Mouse (Mus musculus): ENCODE measurements at regions not wholly inside any gene's neighbourhood (a gene's known extent, or its start where the extent isn't known, plus 50 kb on each side); places are given as distances from the start of the nearest gene placed in this dataset.
"Not testable (repeated sequence)": the region's sequence is repeated elsewhere in the genome, so short reads cannot be mapped to it uniquely, and the experiment has no call there.

DNA sequence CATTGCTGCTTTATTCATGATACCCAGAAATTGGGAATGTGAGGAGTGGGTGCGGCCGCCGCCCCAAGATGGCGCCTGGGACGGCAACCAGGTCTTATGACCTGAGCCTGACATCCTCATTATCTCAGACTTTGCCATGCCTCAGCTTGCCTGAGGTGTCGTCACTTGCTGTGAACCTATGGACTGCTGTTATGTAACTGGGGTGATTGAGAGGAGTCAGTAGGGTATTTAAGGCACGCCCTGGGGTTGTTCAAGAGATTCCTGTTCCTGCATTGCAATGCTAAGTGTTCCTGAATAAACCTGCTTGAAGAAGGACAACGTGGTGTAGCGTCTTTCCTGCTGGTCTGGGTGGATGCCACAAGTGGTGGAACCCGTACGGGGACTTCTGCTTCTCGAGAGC lies 211.4 kb upstream of the Pou3f2 start:
- Histone ChIP-seq H3K4me1 (ENCODE audit: control insufficient read depth in 2 of 2, insufficient read depth in 2 of 2, low read length in 2 of 2, poor library complexity in 1 of 2) (no peaks in the 10 kb centered on the region), H3K27ac (ENCODE audit: insufficient read depth, low read depth, low read length, poor library complexity, severe bottlenecking) (no peak overlapping the region), H3K4me3 (ENCODE audit: insufficient read depth in 1 of 2, low read depth in 1 of 2, low read length in 2 of 2, poor library complexity in 1 of 2, severe bottlenecking in 1 of 2) (no peak overlapping the region), H3K9me3 (ENCODE audit: control insufficient read depth, insufficient read depth, low read depth, low read length) (no peaks in the 10 kb centered on the region), H3K36me3 (ENCODE audit: control insufficient read depth, insufficient read depth, low read length, poor library complexity, severe bottlenecking) (no peaks in the 10 kb centered on the region), H3K9ac (ENCODE audit: insufficient read depth, low read depth, low read length, poor library complexity, severe bottlenecking) (no peak overlapping the region)
- in situ Hi-C loops (cut with MboI; ENCODE audit: low sequenced_read_pairs in 2 of 2, unreplicated experiment in 2 of 2) = no loop called here
- DNase-seq (ENCODE audit: low read depth, low spot score) = peak; percentile 3
- TF ChIP-seq MAFK (IDR thresholded peaks at IDR 0.05; ENCODE audit: insufficient read depth, low read depth, low read length) = no peak
- no peak for TF ChIP-seq CHD2 (IDR thresholded peaks at IDR 0.05; ENCODE audit: low read depth, low read length)
- no peak for TF ChIP-seq ZC3H11A (IDR thresholded peaks at IDR 0.05; ENCODE audit: borderline replicate concordance, low read depth, low read length)

DNA sequence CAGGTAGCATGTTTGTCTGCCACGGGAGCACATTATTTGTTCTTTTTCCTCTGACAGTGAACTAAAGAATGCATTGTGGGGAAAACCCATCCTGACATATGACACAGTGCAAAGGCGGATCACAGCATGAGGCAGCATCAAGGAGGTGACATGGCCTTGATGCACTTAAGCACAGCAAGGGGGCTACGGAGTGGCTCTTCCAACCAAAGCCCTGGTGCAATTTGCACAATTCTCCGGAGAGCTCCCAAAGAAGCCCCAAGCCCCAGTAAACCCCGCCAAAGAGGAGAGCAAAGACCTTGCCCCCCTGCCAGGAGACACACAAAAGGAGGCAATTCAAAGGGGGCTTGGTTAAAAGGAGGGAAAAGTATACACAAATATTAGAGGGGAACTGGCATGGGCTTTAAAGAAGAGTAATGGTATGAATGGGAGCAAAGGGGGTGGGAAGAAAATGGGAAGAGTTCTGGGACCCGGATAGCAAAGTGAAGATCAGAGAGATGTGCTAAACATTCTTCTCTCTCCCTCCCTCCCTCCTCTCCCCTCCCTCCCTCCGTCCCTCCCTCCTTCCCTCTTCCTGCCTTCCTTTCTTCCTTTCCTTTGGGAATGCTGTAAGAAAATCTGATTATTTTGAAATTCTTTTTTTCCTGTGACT lies 179.7 kb upstream of the Pou3f2 start:
- Histone ChIP-seq H3K9me3 (ENCODE audit: control insufficient read depth, insufficient read depth, low read depth, low read length) (no peaks in the 10 kb centered on the region), H3K36me3 (ENCODE audit: control insufficient read depth, insufficient read depth, low read length, poor library complexity, severe bottlenecking) (no peaks in the 10 kb centered on the region), H3K9ac (ENCODE audit: insufficient read depth, low read depth, low read length, poor library complexity, severe bottlenecking) (no peak overlapping the region), H3K4me1 (ENCODE audit: control insufficient read depth in 2 of 2, insufficient read depth in 2 of 2, low read length in 2 of 2, poor library complexity in 1 of 2) (peaks cover 0 to 2% of the 10 kb centered on the region in 2 experiments; a peak in 1 of 4 replicates), H3K4me3 (ENCODE audit: insufficient read depth in 1 of 2, low read depth in 1 of 2, low read length in 2 of 2, poor library complexity in 1 of 2, severe bottlenecking in 1 of 2) (no peak overlapping the region), H3K27ac (ENCODE audit: insufficient read depth, low read depth, low read length, poor library complexity, severe bottlenecking) (no peak overlapping the region)
- in situ Hi-C loops (cut with MboI; ENCODE audit: low sequenced_read_pairs in 2 of 2, unreplicated experiment in 2 of 2) = no loop called here
- TF ChIP-seq CHD2 (IDR thresholded peaks at IDR 0.05; ENCODE audit: low read depth, low read length) = no peak
- no peak for TF ChIP-seq ZNF384 (IDR thresholded peaks at IDR 0.05; ENCODE audit: low read depth, low read length)
- TF ChIP-seq HCFC1 (IDR thresholded peaks at IDR 0.05; ENCODE audit: borderline replicate concordance, insufficient read depth, low read length) = no peak
- TF ChIP-seq MAFK (IDR thresholded peaks at IDR 0.05; ENCODE audit: insufficient read depth, low read depth, low read length) = no peak
- DNase-seq (ENCODE audit: low read depth, low spot score) = peak; percentile 38

DNA sequence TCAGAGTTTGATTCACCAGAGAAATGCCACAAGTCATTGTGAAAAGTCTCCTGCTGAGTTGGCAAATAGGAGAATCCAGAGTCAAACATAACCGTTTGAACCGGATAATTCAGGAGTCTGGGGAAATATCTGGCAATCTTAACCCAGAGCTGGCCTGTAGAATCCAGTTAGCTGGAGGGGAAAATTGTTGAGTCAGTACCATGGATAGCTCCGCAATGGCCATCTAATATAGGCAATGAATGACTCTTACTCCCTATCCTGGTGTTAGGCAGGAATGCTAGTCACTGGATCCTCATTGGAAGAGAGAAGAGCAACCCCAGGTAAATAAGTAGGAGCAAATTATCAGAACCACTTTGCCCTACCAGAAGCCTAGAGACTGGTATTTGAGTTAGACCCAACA lies 157.4 kb upstream of the Pou3f2 start:
- in situ Hi-C loops (cut with MboI; ENCODE audit: low sequenced_read_pairs in 2 of 2, unreplicated experiment in 2 of 2) = no loop called here
- peak; percentile 33 for DNase-seq (ENCODE audit: low read depth, low spot score)
- no peak overlapping the region for H3K9ac ChIP-seq (ENCODE audit: insufficient read depth, low read depth, low read length, poor library complexity, severe bottlenecking)

DNA sequence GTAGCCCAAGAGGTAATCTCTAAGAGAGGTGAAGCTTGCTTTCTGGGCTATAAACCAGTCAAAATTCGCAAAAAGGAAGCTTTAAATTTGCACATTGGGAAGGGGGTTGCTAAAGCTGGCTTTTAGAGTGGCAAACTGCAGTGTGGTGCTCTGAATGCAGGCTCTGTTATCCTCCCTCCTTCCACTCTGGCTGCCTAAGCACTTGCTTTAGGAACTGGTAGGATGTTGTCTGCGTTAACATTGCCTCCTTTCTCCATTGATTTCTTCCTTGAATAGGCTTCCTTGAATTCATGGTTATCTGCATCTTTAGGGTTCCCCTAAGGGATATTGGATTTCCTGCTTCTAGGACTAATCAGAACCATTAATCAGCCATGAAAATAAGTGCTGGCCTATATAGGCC lies 120.8 kb upstream of the Pou3f2 start:
- TF ChIP-seq HCFC1 (IDR thresholded peaks at IDR 0.05; ENCODE audit: borderline replicate concordance, insufficient read depth, low read length) = no peak
- TF ChIP-seq ZC3H11A (IDR thresholded peaks at IDR 0.05; ENCODE audit: borderline replicate concordance, low read depth, low read length) = no peak
- TF ChIP-seq MAFK (IDR thresholded peaks at IDR 0.05; ENCODE audit: insufficient read depth, low read depth, low read length) = no peak
- TF ChIP-seq ZNF384 (IDR thresholded peaks at IDR 0.05; ENCODE audit: low read depth, low read length) = no peak
- TF ChIP-seq CHD2 (IDR thresholded peaks at IDR 0.05; ENCODE audit: low read depth, low read length) = no peak
- Histone ChIP-seq H3K9me3 (ENCODE audit: control insufficient read depth, insufficient read depth, low read depth, low read length) (no peaks in the 10 kb centered on the region), H3K4me3 (ENCODE audit: insufficient read depth in 1 of 2, low read depth in 1 of 2, low read length in 2 of 2, poor library complexity in 1 of 2, severe bottlenecking in 1 of 2) (no peak overlapping the region), H3K27ac (ENCODE audit: insufficient read depth, low read depth, low read length, poor library complexity, severe bottlenecking) (no peak overlapping the region), H3K36me3 (ENCODE audit: control insufficient read depth, insufficient read depth, low read length, poor library complexity, severe bottlenecking) (no peaks in the 10 kb centered on the region), H3K4me1 (ENCODE audit: control insufficient read depth in 2 of 2, insufficient read depth in 2 of 2, low read length in 2 of 2, poor library complexity in 1 of 2) (no peaks in the 10 kb centered on the region), H3K9ac (ENCODE audit: insufficient read depth, low read depth, low read length, poor library complexity, severe bottlenecking) (no peak overlapping the region)
- in situ Hi-C loops (cut with MboI; ENCODE audit: low sequenced_read_pairs in 2 of 2, unreplicated experiment in 2 of 2) = no loop called here
- no peak for DNase-seq (ENCODE audit: low read depth, low spot score)

More for the DNA sequence above, 157.4 kb upstream of the Pou3f2 start:
- H3K4me1 ChIP-seq (ENCODE audit: control insufficient read depth in 2 of 2, insufficient read depth in 2 of 2, low read length in 2 of 2, poor library complexity in 1 of 2) = no peaks in the 10 kb centered on the region
- H3K36me3 ChIP-seq (ENCODE audit: control insufficient read depth, insufficient read depth, low read length, poor library complexity, severe bottlenecking) = no peaks in the 10 kb centered on the region
- TF ChIP-seq CHD2 (IDR thresholded peaks at IDR 0.05; ENCODE audit: low read depth, low read length) (no peak), MAFK (IDR thresholded peaks at IDR 0.05; ENCODE audit: insufficient read depth, low read depth, low read length) (no peak), HCFC1 (IDR thresholded peaks at IDR 0.05; ENCODE audit: borderline replicate concordance, insufficient read depth, low read length) (no peak), ZC3H11A (IDR thresholded peaks at IDR 0.05; ENCODE audit: borderline replicate concordance, low read depth, low read length) (no peak), ZNF384 (IDR thresholded peaks at IDR 0.05; ENCODE audit: low read depth, low read length) (no peak)
- no peak overlapping the region for H3K27ac ChIP-seq (ENCODE audit: insufficient read depth, low read depth, low read length, poor library complexity, severe bottlenecking)
- no peak overlapping the region for H3K4me3 ChIP-seq (ENCODE audit: insufficient read depth in 1 of 2, low read depth in 1 of 2, low read length in 2 of 2, poor library complexity in 1 of 2, severe bottlenecking in 1 of 2)
- no peaks in the 10 kb centered on the region for H3K9me3 ChIP-seq (ENCODE audit: control insufficient read depth, insufficient read depth, low read depth, low read length)

DNA sequence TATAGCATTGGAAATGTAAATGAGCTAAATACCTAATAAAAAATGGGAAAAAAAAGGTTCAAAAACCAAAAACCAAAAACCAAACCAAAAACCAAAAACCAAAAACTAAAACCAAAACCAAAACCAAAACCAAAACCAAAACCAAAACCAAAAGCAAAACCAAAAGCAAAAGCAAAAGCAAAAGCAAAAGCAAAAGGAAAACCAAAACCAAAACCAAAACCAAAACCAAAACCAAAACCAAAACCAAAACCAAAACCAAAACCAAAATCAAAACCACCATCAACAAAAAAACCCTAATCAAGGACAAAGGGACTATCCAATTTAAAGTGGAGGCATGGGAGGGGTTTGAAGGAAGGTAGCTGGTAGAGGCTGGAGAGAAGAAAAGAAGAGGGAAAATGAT lies 114.0 kb upstream of the Pou3f2 start:
- H3K27ac ChIP-seq (ENCODE audit: insufficient read depth, low read depth, low read length, poor library complexity, severe bottlenecking); H3K9ac ChIP-seq (ENCODE audit: insufficient read depth, low read depth, low read length, poor library complexity, severe bottlenecking); H3K36me3 ChIP-seq (ENCODE audit: control insufficient read depth, insufficient read depth, low read length, poor library complexity, severe bottlenecking); H3K4me3 ChIP-seq (ENCODE audit: insufficient read depth in 1 of 2, low read depth in 1 of 2, low read length in 2 of 2, poor library complexity in 1 of 2, severe bottlenecking in 1 of 2); in situ Hi-C loops (cut with MboI; ENCODE audit: low sequenced_read_pairs in 2 of 2, unreplicated experiment in 2 of 2); H3K9me3 ChIP-seq (ENCODE audit: control insufficient read depth, insufficient read depth, low read depth, low read length); H3K4me1 ChIP-seq (ENCODE audit: control insufficient read depth in 2 of 2, insufficient read depth in 2 of 2, low read length in 2 of 2, poor library complexity in 1 of 2); DNase-seq (ENCODE audit: low read depth, low spot score): not testable (repeated sequence)

Measured in ES-E14 (cell line).